Mouse (Mus musculus): ENCODE measurements around the gene Eif2b5. TPM values are rescaled to one million over a fixed set of nuclear protein-coding genes. Genes with fewer than 3 reads are reported as not detected.

The Eif2b5 gene
- 45.5 and 53.1 TPM in 2 replicates for polyA plus RNA-seq (2015; fragmentation: Nextera tagmentation; extraction: Ambion mirVana)

DNA sequence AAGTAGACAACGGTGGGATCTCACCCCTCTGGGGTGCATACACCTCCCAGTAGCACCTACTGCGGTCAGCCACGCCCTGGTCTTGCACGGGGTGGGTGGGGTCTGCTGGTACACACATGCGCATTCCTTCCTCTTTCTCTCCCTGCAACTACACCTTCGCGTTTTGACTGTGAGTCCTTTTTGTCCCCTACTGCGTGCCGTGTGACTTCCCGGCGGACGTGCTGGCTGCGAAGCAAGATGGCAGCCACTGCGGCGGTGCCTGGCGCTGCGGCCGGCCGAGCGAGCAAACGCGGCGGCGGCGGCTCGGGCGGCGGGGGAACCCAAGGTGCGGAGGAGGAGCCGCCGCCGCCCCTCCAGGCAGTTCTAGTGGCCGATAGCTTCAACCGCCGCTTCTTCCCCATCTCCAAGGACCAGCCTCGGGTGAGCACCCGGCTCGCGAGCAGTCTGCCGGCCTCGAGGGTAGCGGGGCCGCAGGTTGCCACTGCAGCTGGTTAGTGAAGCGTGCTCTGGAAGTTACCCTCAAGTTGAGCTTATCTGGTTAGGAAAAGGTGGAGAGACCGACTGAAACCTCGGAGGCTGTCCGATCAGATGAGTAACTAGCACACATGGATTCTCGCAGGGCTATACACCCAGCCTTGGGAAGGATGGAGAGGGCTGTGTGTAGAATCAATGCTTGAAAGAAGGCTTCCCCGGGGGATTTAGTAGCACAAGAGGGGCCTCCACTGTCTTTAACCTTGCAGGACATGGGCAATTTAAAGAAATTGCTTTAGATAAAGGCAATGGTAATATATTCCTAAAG is at the start of gene Eif2b5:
Eif2b5 (plus strand) TSS at position 141 of the 799 bp plus-strand sequence.

DNA sequence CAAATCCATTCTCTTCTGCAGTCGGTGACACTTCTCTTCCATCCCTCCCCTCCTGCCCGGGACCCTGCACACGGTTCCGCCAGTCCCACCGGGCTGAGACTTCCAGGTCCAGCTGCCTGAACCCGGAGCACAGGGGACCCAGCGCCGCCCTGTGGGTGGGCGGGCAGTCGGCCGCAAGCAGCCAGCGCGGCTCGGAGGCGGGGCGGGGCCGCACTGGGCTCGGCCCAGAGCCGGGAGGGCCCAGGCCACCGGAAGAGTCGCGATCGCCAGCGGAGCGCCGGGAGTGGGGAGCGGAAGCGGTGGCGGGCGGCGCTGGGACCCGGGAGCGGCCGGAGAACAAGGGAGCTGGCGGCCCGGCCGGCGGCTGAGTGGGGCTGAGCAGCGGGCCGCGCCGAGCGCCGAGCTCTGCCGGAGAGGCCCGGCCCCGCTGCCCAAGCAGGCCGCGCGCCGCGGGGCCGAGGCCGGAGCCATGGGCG is 18.1 kb downstream of the Eif2b5 start, which contains the start of gene Dvl3:
Dvl3 (plus strand) TSS at position 257 of the 476 bp plus-strand sequence.

DNA sequence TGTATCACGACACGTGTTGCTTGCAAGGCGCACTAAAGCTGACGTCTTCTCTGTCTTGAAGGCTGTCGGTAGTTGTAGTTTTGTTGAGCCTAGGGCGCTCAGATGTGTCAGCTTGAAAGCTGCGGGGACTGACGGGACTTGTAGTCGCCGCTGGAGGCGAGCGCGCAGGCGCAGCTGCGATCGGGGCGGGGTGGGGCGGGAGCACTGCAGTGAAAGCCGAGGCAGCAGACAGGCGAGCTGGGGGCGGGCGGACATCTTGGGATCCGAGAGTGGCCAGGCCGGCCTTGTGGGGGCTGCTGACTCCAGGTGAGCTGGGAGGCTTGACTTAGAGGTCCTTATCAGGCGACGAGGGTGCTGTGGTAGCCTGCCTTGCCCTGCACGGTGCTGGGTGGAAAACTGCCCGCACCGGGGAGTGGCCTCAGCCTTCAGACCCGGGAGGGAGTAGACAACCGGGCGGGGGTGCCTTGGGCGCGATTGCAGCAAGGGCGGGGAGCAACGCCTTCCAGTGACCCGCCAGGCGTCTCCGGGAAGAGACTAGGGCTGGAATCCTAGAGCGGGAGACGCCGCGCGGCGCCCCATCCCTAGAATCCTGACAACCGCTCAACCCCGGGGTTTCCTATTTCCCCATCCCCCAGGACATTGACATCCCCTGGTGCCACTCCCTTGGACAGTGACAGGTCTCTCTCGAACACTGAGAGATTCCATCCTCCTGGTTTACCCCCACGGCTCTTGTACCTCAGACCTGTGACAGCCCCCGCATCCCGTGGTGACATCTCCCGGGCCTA is 36.9 kb downstream of the Eif2b5 start, which contains the start of gene Ap2m1:
Ap2m1 (plus strand) TSS at position 183 of the 785 bp plus-strand sequence.

DNA sequence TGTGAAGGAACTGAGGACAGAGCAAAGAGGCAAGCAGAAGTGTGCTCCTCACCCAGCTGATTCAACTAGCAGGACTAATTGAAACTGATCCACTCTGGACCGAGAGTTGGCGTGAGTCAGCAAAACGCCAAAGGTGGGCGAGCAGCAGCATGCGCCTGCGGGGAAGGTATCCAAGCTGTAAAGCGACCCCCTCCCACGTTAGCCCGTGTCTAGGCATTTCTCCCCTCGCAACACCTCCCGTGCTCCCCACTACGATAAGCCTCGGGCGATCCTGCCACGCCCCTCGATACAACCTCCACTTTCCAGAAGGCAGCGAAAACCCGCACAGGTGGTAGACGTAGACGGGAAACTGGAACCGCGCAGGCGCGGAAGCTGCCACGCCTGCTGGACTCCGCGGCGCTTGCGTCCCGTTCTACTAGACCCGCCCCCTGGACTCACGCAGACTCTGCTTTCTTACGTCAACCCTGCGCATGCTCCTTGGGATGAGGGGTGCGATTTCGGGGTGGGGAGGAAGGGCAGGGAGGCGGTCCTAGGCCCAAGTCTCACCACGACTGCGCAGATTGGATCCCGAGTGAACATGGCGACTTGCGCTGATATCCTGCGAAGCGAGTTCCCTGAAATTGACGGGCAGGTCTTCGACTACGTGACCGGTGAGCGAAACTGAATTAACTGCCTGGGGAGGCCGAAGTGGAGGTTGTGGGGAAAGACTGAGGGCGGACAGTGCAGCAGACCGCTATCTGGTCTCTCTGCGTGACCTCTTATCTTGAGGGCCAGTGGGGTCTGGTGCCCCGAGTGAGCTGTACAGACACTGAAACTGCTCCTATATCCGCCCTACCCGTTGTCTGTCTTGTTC is 49.7 kb downstream of the Eif2b5 start, which contains the start of gene Abcf3:
Abcf3 (plus strand) TSS at position 482 of the 853 bp plus-strand sequence.

Other genes starting within 250 kb of the Eif2b5 start
- 89.9 and 90.8 TPM in 2 replicates for gene Parl, start 196.4 kb upstream of the Eif2b5 start, polyA plus RNA-seq (2015; fragmentation: Nextera tagmentation; extraction: Ambion mirVana)
- 0.06 and 0.07 TPM in 2 replicates for gene Cyp2ab1, start 173.4 kb upstream of the Eif2b5 start, polyA plus RNA-seq (2015; fragmentation: Nextera tagmentation; extraction: Ambion mirVana)
- gene Abcc5, start 72.4 kb upstream of the Eif2b5 start, polyA plus RNA-seq (2015; fragmentation: Nextera tagmentation; extraction: Ambion mirVana) = 33.9 and 37.5 TPM in 2 replicates
- 16.3 and 18.4 TPM in 2 replicates for gene Dvl3, start 18.2 kb downstream of the Eif2b5 start, polyA plus RNA-seq (2015; fragmentation: Nextera tagmentation; extraction: Ambion mirVana)
- 388 and 392 TPM in 2 replicates for gene Ap2m1, start 36.7 kb downstream of the Eif2b5 start, polyA plus RNA-seq (2015; fragmentation: Nextera tagmentation; extraction: Ambion mirVana)
- gene Abcf3, start 49.8 kb downstream of the Eif2b5 start, polyA plus RNA-seq (2015; fragmentation: Nextera tagmentation; extraction: Ambion mirVana) = 27.3 and 32.1 TPM in 2 replicates
- gene Vwa5b2, start 90.7 kb downstream of the Eif2b5 start, polyA plus RNA-seq (2015; fragmentation: Nextera tagmentation; extraction: Ambion mirVana) = 1.4 and 2.5 TPM in 2 replicates
- 14.9 and 18.2 TPM in 2 replicates for gene Eef1akmt4, start 112.8 kb downstream of the Eif2b5 start, polyA plus RNA-seq (2015; fragmentation: Nextera tagmentation; extraction: Ambion mirVana)
- not detected in 2 replicates for gene Gm49333, start 112.8 kb downstream of the Eif2b5 start, polyA plus RNA-seq (2015; fragmentation: Nextera tagmentation; extraction: Ambion mirVana)
- 27.5 and 30.5 TPM in 2 replicates for gene Alg3, start 112.9 kb downstream of the Eif2b5 start, polyA plus RNA-seq (2015; fragmentation: Nextera tagmentation; extraction: Ambion mirVana)
- 0.48 and 0.58 TPM in 2 replicates for gene Camk2n2, start 122.5 kb downstream of the Eif2b5 start, polyA plus RNA-seq (2015; fragmentation: Nextera tagmentation; extraction: Ambion mirVana)
- 0.42 and 0.94 TPM in 2 replicates for gene Ece2, start 131.0 kb downstream of the Eif2b5 start, polyA plus RNA-seq (2015; fragmentation: Nextera tagmentation; extraction: Ambion mirVana)
- gene Psmd2, start 152.8 kb downstream of the Eif2b5 start, polyA plus RNA-seq (2015; fragmentation: Nextera tagmentation; extraction: Ambion mirVana) = 175 and 183 TPM in 2 replicates
- 106 and 116 TPM in 2 replicates for gene Eif4g1, start 169.5 kb downstream of the Eif2b5 start, polyA plus RNA-seq (2015; fragmentation: Nextera tagmentation; extraction: Ambion mirVana)
- gene Fam131a, start 194.4 kb downstream of the Eif2b5 start, polyA plus RNA-seq (2015; fragmentation: Nextera tagmentation; extraction: Ambion mirVana) = 10.9 TPM in 2 replicates
- gene Polr2h, start 218.8 kb downstream of the Eif2b5 start, polyA plus RNA-seq (2015; fragmentation: Nextera tagmentation; extraction: Ambion mirVana) = 52.9 and 58.7 TPM in 2 replicates
- 1.6 TPM in 2 replicates for gene Clcn2, start 218.9 kb downstream of the Eif2b5 start, polyA plus RNA-seq (2015; fragmentation: Nextera tagmentation; extraction: Ambion mirVana)
- 9.1 and 11.0 TPM in 2 replicates for gene Chrd, start 234.3 kb downstream of the Eif2b5 start, polyA plus RNA-seq (2015; fragmentation: Nextera tagmentation; extraction: Ambion mirVana)
- 0.46 and 1.3 TPM in 2 replicates for gene Thpo, start 235.7 kb downstream of the Eif2b5 start, polyA plus RNA-seq (2015; fragmentation: Nextera tagmentation; extraction: Ambion mirVana)